Mouse (Mus musculus): ENCODE results near the gene Vasp.

GRCm38 (mm10) chr7:19210010-19210409 is 61.6 kb downstream of the Vasp start:
- TF ChIP-seq CTCF (IDR thresholded peaks at IDR 0.05; ENCODE audit: low read depth) (0 out of 2 replicates have a peak, but pooled peaks have one; percentile 17), EP300 (IDR thresholded peaks at IDR 0.05; ENCODE audit: low read depth) (no peak)

Measured in heart, postnatal 0 days (tissue).